Mouse (Mus musculus) 416B (cell line): Measurements from ENCODE around the gene Cd68.
"Not testable (repeated sequence)": the region's sequence is repeated elsewhere in the genome, so short reads cannot be mapped to it uniquely, and the experiment has no call there.

Source experiments
- DNase-seq: peaks from one replicate; pipeline ENCODE4 v3.0.0; 2011; ENCODE audit warnings: low read depth

The Cd68 gene

GRCm38 (mm10) chr11:69624339-69624738 is 41.6 kb downstream of the Cd68 start:
- not testable (repeated sequence) for DNase-seq

- no peak for DNase-seq
Observed at GRCm38 (mm10) chr11:69623006-69623405, 42.9 kb downstream of the Cd68 start.

DNA sequence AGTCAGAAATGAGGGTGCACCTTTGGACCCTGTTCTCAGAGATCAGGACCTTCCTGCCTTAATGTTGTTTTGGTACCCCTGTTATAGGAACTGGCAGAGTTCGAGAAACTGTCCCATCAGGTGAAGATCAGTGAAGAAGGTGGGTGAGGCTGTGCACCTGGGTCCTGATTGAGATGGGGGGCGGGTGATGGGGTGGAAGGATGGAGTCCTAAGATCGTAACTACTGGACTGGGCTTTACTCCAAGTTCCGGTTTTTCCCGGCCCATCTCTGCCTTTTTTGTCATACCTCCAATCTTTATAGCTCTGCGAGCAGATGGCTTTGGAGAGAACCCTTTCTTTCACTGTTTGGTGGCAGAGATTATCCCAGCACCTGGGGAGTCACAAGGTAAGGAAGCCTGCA is 43.5 kb downstream of the Cd68 start:
- no peak for DNase-seq

DNA sequence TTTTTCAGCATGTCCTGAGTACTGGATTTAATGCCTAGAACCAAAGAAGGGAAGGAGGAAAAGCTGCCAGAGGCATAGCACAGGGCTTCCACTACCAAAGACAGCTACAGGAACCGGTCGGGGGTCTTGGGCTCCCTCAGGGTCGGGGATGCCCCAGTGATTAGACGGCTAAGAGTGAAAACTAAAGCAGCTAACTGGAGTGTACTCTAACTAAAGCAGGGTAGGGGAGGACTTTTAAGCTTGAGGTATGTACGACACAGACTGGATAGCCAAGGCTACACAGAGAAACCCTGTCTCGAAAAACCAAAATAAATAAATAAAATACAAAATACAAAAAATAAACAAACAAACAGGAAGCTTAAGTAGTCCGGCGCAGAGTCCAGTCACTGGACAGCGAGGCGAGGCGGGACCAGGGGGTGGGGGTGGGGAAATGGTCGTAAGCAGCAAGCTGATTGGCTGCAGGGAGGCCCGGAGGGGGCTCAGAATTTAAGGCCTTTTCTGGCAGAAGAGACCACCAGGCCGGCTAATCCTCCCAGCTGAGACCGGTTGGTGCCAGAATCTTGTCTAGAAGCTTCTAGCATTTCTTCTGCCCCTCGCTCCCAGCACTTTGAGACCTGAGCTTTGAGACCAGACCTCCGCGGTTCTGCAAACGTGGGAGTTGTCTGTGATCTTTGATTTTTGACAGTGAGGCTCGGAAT is 44.2 kb downstream of the Cd68 start, which contains the start of gene Sat2:
Gene Sat2, plus strand, starts transcription at position 454 of the 698 bp plus-strand sequence.
- no peak for DNase-seq

DNA sequence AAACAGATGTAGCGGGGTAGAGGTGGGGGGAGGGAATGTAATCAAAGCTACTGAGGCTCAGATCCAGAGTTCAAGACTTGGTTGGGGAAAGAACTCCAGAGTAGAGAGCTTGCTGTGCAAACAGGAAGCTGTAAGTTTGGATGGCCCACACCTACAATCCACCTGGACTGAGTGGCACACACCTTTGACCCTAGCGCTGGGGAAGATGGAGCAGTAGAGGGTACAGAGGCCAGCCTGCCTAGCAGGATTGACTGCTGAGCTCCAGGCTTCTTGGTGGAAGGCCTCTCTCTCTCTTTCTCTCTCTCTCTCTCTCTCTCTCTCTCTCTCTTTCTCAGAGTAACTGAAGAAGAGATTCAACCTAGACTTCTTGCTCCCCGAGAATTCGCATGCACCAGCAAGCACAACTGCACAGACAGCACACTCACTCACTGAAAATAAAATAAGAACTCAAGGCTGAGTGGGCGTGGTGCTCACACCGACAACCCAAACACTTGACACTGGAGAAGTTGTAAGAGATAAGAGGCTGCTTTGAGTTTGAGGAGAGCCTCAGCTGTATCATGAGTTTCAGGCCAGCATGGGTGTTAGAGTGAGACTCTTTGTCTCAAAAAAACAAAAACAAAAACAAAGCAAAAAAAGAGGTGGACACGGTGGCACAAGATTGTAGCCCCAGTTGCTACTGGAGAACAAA is 45.4 kb downstream of the Cd68 start:
- no peak for DNase-seq

DNA sequence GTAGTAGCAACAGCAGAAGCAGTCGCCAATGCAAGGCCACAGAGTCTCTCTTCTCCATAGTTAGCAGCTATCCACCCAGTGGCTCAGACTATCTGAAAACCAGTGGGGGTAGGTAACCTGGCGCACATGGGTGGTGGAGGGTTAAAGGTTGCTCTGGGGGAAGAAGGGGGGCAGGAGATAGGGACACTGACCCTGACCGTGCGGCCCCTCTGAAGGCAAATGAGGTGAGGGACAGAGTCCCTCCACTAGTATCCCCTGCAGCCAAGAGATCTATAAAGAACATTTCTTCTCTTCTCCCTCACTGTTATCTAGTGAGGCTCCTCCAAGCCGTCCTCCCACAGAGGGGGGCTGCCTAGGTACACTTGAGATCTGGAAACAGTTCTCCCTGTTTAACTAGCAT is 48.1 kb downstream of the Cd68 start, which contains the start of gene Shbg:
Gene Shbg, minus strand, starts transcription at position 101 of the 400 bp plus-strand sequence.
- no peak for DNase-seq

- DNase-seq, result no peak
Observed at GRCm38 (mm10) chr11:69616781-69617180, 49.2 kb downstream of the Cd68 start.

GRCm38 (mm10) chr11:69614257-69614588 is 51.7 kb downstream of the Cd68 start:
- not testable (repeated sequence) for DNase-seq
